Mouse (Mus musculus) kidney, postnatal 36 days (tissue): Measurements from ENCODE around the gene Myh9.
A peak's percentile ranks its signal among the peaks of the same experiment; 100 is the strongest.

ENCODE experiments used
- DNase-seq, 2 experiments: peaks; one replicate each; pipeline ENCODE4 v3.0.0; 2021 to 2022; ENCODE audit warnings: mixed read lengths in 2 of 2

The Myh9 gene

DNA sequence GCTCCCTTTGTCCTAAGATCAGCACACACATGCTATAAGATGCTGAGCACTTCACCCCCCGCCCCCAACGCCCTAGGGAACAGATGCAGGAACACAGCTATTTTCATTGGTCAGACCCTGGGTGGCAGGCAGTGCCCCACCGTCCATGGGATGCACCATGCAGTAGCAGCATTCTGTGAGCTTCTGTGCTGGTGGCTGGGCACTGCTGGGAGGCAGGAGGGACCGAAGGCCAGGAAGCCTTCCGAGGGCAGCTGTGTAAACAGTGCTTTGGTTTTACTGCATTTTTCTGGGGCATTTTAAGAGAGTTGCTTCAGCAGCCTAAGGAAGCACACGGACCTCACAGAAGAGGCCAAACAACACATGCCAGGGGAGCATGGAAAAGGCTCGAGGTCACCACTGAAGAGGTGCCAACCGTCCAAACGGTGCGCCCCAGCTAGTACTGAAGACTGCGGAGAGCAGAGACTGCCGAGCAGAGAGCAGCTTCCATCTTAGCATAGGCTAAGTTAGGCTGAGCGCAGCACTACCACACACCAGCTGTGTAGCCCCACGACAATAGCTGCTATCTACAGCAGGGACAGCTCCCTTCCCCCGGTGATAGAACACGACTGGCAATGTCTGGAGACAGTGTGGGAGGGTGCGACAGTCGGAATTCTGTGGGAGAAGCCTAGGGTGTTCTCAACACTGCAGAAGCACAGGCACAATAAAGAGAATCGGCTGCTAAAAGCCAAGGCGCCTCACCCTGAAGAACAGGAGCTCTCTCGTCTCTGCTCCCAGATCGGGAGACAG lies 57.7 kb downstream of the Myh9 start:
- DNase-seq = no peak

DNA sequence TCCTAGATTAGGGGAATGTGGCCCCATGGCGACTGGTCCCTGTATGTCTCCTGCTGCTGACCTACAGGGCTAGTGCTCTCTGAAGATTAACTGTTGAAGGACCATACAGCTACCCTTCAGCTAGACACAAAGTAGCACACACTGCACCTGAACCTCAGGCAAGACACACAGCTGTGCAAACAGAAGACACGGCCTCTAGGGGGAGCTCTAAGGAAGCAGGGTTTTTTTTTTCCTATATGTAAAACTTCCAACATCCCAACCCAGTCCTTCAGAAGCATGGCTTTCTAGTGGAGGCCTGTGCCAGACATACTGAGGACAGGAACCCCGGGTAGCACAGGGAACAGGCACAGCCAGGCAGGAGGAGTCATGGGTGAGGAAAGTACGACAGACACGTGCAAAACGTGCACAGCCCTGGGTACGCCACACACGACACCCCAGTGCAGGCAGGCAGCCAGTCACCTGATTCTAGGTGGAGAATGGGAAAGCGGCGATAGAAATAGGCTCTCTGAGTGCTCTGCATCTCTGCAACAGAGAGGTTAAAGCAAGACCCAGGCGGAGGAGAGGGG lies 59.4 kb downstream of the Myh9 start:
- DNase-seq = peak in 1 of 2 experiments; percentile 72

- peak; percentile 70 to 92 for DNase-seq
Measured at GRCm38 (mm10) chr15:77775186-77775963, 66.6 kb downstream of the Myh9 start.

GRCm38 (mm10) chr15:77774303-77774702 lies 67.7 kb downstream of the Myh9 start:
- no peak for DNase-seq

- DNase-seq = no peak
Measured at GRCm38 (mm10) chr15:77773099-77773915, 68.7 kb downstream of the Myh9 start.

GRCm38 (mm10) chr15:77770942-77771341 lies 71.0 kb downstream of the Myh9 start:
- DNase-seq = no peak

DNA sequence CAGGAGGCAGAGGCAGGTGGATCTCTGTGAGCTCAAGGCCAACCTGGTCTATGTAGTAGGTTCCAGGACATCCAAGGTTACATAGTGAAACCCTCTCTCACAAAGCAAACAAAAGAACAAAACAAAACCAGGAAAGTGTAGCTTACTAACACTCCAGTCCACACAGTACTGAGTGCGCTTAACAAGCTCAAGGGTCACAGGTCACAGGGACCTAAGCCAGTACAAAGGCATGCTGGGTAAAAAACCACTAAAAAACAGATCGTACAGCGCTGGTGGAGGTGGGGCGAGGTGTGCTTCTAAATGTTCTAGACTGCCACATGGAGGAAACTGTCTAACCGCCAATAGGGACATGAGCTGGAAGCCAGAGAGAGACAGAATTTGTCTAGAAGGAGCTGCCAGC lies 71.6 kb downstream of the Myh9 start:
- peak; percentile 51 to 54 for DNase-seq

DNA sequence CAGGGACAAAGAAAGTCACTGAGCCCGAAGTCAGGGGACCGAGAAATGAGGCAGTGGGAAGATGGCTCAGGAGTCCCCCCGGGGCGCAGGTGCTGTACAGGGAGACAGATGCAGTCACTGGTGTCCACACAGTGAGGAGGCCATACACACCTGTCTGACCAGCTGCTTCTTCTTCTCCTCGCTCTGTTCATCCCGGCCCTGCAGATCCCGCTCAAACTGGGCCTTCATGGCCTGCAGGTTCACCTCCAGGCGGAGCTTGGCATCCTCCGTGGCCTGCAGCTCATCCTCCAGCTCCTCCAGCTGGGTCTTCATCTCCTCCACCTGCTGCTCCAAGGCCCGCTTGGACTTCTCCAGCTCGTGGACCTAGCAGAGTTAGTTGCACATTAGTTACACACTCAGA lies 75.0 kb downstream of the Myh9 start:
- no peak for DNase-seq

- no peak for DNase-seq
Measured at GRCm38 (mm10) chr15:77765484-77766093, 76.4 kb downstream of the Myh9 start.

- peak; percentile 63 to 74 for DNase-seq
Measured at GRCm38 (mm10) chr15:77764391-77765006, 77.5 kb downstream of the Myh9 start.

- no peak for DNase-seq
Measured at GRCm38 (mm10) chr15:77763702-77764101, 78.3 kb downstream of the Myh9 start.

DNA sequence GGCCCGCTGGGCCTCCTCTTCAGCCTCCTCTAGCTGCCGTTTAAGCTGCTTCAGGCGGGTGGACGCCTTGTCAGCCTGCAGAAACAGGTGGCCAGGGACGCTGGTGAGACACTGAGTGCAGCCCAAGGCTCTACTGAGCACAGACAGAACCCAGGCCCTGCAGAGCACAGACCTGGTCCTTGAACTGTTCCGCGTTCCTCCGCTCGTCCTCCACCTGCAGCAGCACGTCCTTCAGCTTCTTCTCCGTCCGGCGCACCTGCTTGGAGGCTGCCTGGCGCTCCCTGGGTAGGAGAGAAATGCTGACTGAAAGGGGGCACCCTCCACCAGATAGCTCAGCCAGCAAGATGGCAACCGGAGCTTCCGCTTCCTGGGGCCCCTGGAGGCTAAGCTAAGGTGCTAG lies 78.9 kb downstream of the Myh9 start:
- no peak for DNase-seq

- DNase-seq = peak; percentile 39 to 66
Measured at GRCm38 (mm10) chr15:77761561-77762380, 80.2 kb downstream of the Myh9 start.

GRCm38 (mm10) chr15:77761083-77761482 lies 80.9 kb downstream of the Myh9 start:
- DNase-seq = no peak

GRCm38 (mm10) chr15:77760037-77760436 lies 81.9 kb downstream of the Myh9 start:
- DNase-seq = no peak

DNA sequence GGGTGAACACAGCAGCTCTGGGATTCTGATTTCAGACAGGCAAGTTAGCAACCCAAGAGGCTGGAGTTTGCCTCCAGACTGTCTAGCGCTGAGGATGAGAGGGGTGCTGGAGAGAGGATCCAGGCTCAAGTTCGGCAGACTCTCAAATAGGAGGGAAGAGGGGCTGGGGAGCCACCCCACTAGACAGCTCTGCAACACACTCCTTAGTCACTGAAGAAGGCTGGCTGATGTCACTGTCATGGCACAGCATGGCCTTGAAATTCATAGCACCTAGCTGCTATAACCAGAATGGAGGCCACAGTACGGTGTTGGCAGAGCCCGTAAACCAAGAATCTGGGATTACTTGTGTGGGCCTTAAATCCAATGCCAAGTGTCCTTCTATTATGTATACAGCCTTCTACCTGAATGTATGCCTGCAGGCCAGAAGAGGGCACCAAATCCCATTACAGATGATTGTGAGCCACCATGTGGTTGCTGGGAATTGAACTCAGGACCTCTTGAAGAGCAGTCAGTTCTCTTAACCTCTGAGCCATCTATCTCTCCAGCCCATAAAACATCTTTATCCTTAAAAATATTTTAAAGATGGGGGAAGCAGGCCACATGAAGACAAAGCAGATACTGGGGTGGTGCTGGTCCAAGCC lies 84.3 kb downstream of the Myh9 start:
- no peak for DNase-seq

- DNase-seq = peak; percentile 35 to 67
Measured at GRCm38 (mm10) chr15:77756848-77757247, 85.1 kb downstream of the Myh9 start, which contains the start of gene Apol8. Gene Apol8, minus strand, starts transcription at chr15:77757003.

DNA sequence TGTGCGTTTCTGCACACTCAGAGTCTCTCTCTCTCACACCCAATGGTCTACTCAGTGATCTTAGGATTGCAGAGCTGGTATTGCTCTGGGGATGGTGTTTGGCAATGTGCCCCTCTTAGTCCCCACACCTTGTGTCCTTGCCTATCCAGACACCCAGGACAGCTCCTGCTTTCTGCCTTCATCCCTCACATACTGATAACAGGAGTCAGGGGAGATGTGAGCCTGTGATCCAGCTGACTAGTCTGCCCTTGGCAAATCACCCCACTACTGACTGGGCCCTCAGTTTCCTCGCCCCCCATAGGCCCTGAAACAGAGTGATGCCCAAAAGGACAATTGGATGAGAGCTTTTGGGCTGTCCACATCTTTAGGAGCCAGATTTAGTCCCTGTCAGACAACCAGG lies 85.9 kb downstream of the Myh9 start:
- no peak for DNase-seq

DNA sequence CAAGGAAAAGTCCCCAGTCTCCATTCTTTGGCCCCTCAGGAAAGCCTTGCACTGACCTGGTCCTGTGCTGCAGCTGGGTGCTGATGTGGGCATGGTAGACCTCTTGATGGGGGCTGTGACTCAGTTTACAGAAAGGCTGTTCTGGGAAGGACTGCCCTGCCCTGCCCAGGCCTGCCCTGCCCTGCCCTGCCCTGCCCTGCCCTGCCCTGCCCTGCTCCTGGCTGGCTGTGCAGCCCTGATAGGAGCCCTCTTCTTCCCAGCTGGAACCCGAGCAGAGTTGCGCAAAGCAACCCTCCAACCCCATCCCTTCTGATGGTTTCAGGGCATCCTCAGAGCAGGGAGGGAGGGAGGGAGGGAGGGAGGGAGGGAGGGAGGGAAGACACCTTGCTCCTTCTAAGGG lies 86.8 kb downstream of the Myh9 start:
- no peak for DNase-seq

- no peak for DNase-seq
Measured at GRCm38 (mm10) chr15:77752443-77752842, 89.5 kb downstream of the Myh9 start.
